Mouse (Mus musculus) monocyte, adult 2 months (primary cell): ENCODE data around the gene Lypd3.
A peak's percentile ranks its signal among the peaks of the same experiment; 100 is the strongest.

Source experiments
- DNase-seq, 2 experiments: peaks; one replicate each; pipeline ENCODE4 v3.0.0; 2022; ENCODE audit warnings: low spot score in 2 of 2, low read depth in 1 of 2

The Lypd3 gene

DNA sequence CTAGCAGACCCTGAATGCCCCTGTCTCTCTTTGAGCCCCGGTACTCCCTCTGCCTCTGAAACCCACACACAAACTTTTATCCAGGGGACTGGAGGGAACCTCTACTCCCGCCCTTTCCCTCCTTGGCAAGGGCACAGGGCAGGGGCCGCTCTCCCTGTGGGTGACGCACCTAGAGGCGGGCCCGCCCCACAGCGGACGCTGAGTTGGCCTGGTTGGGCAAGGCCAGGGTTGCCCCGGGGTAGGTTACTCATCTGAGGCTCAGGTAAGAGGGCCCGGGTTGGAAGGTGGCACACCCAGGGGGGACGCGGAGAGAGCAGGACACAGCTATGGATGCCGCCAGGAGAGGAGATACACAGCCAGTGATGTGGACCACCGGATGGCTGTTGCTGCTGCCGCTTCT is at the start of gene Lypd3:
Gene Lypd3 (plus strand): TSS at position 287 of the 400 bp plus-strand sequence.
- no peak for DNase-seq

DNA sequence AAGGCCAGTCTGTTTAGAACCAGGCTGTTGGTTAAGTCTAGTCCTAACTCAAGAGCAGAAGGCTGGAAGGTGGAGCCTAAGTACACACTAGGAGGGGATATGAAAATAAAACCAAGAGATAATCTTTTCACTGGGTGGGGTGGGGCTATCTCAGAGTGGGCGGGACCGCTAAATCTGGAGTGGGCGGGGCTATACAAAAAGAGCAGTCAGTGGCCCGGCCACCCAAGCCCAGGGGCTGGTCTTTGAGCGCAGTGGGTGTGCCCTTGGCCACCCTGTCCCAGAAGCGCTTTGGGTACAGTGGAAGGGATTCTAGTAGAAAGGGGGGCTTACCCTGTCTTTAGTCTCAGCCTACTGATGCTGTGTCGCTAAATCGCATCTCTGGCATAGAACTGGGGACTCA is 49.5 kb upstream of the Lypd3 start:
- no peak for DNase-seq

DNA sequence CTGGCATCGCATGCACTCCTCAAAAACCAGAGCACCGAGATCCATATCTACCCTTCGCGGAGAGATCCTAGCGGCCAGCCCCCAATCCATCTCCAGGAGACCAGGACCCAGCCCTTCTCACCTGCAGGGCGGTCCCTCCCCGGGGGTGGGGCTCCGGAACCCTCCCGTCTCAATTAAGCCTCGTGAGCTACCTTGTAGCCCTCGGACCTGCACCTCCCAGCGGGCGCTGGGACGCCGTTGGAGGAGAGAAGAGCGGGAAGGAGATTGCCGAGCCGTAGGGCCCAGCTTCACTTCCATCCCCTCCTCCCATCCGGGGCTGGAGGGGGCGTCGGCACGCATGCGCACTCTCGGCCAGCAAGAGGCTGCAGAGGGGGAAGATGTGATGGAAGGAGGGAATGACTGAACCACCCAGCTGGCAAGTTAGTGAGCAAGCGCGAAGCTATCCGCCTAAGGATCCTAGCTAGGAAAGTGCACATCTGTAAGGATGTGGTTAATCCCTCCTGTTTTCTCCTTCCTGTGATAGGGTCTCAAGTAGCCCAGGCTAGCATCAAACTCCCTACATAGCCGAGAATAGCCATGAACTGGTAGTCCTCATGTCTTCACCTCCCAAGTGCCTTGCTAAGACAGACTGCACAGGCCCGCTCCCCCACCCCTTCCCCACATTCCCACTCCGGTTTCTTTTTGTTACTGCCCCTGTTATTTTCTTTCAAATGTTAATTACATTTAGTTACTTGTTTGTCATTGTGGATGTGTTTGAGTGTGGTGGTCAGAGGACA is 48.8 kb upstream of the Lypd3 start, which contains the start of the genes Ethe1 and Zfp575:
Gene Ethe1 (plus strand): TSS at position 214 of the 776 bp plus-strand sequence.
Gene Zfp575 (minus strand): TSS at position 312 of the 776 bp plus-strand sequence.
- DNase-seq = no peak

DNA sequence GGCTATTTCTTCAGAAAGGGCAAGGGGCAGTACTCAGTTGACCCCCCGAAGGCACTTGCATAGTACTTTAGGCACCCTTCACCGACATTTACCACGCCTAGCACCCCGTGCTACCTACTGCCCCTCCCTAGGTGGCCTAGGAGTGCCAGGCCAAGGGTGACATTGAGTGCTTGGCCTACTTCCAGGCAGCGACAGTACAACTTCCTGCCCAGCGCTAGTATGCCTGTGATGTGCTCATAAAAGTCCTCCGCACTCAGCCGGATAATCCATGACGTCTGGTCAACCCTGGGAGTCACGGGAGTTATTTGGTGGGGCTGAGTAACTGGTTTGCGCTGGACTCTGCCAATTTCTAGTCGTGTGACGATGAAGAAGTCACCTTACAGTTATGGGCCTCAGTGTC is 48.0 kb upstream of the Lypd3 start:
- DNase-seq = no peak

DNA sequence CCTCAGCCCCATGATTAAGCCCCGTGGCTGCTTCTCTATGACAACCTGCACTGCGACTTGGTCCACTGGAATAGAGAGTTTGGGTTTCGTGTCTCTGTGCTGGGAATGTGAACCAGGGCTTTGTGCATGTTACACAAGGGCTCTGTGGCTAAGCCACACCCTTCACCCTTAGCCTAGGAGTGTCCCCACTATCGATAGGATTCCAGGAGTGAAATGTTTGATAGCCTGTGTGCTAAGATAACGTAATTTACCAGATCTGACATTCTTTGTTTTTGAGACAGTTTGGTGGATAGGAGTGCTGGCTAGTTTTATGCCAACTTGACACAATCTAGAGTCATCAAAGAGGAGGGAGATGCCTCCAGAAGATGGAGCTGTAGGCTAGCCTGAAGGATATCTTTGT is 44.6 kb upstream of the Lypd3 start:
- DNase-seq = no peak

DNA sequence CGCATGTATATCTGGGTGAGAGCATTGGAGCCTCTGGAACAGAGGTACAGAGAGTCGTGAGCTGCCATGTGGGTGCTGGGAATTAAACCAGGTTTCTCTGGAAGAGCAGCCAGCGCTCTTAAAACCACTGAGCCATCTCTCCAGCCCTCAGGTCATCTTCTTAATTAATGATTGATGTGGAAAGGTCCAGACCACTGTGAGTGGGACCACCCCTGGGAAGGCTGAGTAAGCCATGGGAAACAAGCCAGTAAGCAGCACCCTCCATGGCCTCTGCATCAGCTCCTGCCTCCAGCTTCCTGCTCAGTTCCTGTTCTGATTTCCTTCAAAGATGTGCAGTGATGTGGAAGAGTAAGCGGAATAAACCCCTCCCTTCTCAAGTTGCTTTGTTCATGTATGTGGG is 44.2 kb upstream of the Lypd3 start:
- DNase-seq = no peak

DNA sequence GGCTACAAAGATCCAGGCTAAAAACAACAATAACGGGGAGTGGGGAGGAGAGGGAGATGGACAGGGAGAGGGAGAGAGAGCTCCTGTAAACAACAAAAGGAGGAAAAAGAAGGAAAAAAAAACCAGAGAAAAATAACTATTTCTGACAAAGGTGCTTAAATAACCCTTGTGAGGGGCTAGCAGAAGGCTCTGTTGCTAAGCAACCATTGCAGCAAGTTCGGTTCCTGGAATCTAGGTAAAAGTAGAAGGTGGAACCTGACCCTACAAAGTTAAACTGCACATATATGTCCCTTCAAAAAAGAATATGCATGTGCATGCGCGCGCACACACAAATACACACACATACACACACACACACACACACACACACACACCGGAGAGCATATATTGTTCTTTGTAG is 43.6 kb upstream of the Lypd3 start:
- DNase-seq = no peak

DNA sequence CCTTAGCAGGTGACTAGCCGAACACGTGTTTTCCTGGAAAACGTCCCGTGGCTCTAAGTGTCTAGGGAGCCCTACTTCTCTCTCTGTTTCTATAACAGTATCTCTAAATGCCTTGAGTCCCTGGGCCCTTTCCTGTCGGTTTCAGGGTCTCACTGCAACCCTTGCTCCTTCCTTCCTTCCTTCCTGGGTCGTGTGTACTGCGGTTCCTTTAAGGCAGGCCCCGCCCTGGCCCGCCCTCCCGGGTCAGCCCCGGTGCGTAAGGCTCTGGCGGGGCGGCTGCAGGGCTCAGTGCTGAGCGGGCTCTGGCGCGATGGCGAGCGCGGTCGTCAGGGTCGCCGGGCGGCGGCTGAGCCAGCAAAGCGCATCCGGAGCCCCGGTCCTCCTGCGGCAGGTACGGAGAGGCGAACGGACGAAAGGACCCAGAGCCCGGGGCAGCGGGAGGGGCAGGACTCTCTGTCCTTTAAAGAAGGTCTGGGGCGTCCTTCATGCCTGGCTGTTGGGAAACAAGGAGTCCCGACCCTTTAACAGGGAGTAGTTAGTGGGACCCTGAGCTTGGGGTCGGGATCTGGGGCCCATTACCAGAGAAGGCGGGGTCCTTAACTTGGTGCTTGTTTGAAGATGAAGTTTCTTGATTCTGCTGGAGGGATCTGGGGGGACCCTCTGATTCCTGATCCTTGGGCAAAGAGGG is 42.6 kb upstream of the Lypd3 start:
- DNase-seq = peak in 1 of 2 experiments; percentile 40

DNA sequence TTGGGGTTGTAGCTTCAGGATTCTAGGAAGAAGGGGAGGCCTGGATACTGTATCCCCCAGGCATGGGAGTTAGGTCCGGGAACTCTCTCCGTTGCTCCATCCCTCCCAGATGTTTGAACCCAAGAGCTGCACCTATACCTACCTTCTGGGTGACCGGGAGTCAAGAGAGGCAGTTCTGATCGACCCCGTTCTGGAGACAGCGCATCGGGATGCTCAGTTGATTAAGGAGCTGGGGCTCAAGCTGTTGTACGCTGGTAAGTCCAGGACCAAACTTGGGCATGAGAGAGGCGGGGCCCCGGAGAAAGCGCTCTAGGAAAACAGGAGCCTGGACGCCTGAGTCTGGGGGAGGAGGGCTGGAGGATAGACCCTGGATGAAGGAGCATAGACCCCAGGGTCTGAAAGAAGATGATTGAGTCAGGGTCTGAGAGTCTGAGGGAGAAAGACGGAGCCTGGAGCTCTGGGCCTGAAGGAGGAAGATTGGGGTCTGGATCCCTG is 42.0 kb upstream of the Lypd3 start:
- no peak for DNase-seq

DNA sequence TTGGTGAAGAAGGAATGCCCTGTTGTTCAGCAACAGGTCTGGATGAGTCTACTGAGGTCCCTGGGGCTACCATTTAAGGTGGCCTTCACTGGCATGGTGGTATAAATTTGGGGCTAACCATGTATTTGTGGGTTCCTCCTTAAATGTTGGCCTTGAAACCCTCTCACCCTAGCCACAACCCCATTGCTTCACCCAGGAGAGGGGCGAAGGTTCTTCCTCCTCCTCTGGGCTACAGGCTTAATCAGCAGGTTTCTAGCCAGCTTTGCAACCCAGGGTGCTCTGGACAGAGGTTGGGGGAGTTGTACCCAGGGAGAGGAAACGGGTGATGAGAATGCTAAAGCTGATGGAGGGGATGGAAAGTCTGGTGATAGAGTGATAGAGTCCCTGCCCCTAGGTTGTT is 40.9 kb upstream of the Lypd3 start:
- no peak for DNase-seq

DNA sequence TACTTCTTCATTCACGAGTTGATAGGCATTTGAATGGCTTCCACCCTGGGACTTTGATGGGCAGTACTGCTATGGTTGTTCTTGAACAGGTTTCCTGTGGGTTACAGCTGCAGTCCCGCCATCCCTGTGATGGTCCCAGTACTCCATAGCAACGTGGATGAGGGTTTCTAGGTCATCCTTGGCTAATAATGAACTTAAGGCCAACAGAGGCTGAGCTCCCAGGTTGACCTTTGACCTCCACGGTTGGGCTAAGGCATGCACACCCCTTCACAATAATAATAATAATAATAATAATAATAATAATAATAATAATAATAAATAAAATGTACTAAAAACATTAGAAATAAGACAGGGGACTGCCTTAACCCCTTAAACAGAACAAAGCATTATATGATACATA is 38.2 kb upstream of the Lypd3 start:
- no peak for DNase-seq

DNA sequence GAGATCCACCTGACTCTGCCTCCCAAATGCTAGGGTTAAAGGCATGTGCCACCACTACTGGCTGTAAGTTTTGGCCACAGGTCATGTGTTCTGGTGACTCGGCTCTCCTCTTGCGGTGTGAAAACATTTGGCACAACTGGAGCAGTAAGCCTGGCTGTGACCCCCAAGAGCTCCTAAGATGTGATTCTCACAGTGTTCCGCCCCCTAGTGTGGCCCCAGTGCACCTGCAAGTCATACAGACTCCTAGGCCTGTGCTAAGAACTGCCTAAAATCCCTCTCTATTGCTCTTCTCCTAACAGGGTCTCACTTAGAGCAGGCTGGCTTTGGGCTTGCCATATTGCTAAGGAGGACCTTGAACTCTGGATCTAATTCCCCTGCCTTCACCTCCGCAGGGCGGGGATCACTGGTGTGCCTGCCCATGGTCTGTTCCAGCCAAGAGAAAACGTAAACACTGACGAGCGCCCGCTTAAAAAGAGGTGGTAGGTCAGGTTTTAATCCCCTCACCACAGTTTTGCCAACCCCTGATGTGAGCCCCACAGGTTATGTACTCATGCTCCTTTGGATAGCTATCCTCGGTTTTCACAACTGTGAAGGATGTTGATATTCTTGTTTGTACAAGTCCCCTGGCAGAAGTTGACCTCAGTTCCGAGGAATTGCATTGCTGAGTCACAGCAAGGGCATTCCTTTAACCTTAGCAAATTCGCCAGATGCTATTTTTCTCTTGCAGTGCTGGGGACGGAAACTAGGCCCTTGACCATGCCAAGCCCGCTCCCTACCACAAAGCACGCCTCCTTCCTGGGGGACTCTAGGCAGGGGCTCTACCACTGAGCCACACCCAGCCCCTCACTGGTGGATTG is 36.9 kb upstream of the Lypd3 start:
- no peak for DNase-seq

DNA sequence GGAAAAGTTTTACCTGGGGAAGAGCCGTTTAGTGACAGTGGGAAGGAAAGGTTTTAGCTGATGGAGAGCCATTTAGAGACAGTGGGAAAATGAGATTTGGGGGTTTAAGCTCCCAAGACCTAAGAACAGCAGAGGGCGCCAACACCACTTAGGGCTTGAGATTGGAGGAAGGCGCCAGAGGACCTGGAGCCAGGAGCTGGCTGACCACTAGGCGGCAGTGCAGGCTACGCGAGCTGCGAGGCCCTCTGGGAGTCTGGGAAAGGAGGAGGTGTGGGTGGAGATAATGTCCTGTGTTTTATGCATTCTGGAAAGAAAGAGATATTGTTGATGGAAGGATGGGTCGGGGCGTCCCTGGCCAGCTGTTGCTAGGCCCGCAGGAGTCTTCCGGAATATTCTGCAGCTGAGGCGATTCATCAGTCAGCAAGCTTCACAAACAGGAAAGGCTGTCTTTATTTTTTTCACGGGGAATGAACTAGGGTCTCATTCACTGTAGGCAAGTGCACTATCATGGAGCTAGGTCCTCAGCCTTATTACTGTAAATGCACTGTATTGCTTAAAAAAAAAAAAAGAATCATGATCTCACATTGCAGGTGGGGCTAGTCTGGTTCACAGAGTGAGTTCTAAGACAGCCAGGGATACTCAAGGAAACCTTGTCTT is 35.3 kb upstream of the Lypd3 start:
- peak; percentile 68 to 85 for DNase-seq

DNA sequence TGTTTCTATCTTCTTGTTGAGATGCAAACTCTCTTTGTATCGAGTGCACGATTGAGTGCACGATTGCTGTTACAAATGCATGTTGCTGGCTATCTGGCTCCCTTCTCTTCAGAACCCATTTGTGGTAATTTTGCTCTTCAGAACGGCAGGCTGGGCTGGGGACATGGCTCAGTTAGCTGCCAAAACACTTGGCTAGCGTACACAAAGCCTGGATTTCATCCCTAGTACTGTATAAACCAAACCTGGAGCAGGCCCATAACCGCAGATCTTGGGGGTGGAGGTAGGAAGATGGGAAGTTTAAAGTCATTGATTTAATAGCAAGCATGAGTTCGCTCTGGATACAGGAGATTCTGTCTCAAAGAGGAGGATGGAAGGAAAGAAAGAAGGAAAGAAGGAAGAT is 30.8 kb upstream of the Lypd3 start:
- DNase-seq = no peak

DNA sequence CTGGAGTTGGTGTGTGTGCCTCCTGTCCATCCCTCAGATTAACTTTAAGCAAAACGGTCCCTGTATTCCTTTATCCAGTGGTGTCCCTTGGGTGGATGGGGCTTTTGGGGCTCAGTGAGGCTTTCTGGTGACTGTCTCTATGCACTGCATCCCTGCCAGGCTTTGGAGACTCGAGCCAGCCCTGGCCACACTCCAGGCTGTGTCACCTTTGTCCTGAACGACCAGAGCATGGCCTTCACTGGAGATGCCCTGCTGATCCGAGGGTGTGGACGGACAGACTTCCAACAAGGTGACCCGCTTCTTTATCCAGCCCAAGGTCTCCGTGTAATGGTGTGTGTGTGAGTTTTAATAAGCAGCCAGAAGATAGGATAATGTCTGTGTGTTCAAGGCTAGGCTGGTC is 30.3 kb upstream of the Lypd3 start:
- no peak for DNase-seq

DNA sequence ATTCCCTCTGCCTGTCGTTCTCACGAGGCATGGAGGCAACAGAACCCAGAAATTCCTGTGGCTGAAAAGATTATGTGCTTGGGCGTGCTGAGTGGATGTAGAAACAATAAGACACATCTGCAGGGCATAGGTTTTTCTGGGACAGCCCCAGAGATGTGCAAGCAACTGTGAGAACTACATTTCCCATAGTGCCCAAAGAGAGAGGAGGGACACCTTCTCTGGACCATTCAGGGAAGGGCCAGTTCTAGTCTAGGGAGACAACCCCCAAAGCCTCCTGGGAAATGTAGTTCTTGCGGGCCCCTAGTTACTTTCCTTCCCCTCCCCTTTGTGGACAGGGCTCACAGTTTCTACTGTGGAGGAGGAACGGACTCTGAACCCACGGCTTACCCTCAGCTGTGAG is 28.3 kb upstream of the Lypd3 start:
- DNase-seq = peak in 1 of 2 experiments; percentile 54

DNA sequence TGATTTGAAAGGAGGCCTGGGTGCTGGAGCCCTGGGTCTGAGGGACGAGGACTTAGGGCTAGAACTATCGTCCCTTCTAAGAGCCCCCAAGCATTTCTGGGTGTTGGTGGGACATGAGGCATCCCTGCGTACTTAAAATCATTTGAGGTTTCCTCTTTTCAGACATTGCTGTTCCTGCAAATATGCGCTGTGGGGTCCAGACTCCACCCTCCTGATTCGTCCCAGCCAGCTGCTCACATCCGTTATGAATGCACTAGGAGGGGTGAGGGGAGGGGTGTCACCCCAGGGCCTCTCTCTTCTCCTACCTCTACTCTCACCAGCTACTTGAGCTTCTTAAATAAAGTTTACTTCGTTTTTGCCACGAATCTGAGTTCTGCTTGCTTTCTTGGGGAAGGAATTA is 27.8 kb upstream of the Lypd3 start:
- no peak for DNase-seq

DNA sequence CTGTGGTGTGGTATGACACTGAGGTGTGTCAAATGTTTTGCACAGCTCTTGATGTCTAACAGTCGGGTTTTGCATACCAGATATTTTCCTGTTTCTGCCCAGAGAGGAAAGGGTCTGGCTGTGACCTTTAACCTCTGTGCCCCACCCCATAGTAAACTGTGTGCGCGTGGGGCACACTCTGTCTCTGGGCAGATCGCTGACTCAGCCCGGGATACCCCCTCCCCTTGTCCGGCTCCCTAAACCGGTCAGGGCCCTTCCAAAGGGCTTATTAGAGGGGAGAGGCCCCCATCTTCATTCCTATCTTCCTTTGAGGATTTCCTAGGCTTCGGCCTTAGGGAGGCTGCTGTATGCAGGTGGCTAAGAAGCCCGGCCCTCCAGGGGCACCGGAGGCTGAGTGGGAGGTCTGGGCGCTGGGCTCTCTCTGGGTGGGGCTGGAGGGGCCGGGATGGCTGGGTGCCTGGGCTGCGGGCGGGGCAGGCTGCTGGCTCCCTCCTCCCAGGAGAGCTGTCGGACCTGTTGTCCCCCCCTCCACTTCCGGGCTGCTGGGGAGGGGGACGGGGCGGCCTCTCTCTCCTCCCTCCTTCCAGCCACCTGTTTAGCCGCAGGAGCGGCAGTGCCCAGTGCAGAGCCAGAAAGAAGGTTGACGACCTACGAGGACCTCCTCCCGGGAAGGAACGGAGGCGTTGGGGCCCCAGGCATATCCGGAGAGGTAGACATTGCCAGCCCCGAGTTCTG is 26.0 kb upstream of the Lypd3 start, which contains the start of gene Phldb3:
Gene Phldb3 (plus strand): TSS at position 620 of the 735 bp plus-strand sequence.
- DNase-seq = no peak

DNA sequence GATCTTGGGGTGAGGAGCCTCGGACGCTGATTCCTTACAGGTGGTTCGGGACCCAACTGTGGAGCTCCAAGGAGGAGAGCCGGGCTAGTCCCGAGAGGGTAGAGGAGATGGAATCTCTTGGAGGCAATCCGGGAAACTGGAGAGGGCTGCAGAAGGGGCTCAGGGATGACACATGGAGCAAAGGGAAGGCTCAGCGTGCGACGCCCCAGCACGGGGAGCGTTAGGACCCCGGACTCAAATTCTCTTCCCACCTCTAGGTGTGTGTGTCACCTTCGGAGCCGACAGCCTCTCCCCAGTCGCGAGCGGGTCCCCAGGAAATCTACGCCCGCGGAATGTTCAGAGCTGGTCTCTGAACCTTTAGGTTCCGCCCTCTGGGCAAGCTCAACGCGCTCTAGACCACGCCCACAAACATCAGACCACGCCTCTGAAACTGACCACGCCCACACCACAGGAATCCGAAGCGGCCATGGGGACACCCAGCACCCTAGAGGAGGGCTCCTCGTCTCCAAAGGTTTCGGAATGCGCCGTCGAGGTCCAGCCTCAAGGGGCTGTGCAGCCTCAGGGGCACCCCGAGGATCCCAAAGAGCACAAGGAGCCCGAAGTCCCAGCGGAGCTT is 25.4 kb upstream of the Lypd3 start:
- peak; percentile 86 to 95 for DNase-seq

DNA sequence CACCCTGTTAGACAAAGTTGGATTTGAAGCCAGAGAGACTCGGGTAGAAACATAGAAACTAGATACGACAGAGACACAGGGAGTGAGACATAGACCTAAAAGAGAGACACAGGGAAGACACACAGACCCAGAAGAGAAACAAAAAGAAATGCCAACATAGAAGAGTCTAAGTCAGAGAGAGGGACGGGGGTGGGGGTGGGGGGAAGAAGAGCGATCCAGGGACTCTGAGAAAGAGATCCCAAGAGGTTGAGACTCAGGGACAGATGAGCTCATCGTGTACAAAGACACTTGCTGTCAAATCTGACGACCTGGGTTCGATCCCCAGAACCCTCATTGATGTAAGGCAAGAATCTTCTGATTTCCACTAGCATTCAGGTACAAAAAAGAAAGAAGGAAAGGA is 24.6 kb upstream of the Lypd3 start:
- no peak for DNase-seq
